Mouse (Mus musculus): ENCODE results near the gene Camsap2. TPM values are rescaled to one million over a fixed set of nuclear protein-coding genes. Genes with fewer than 3 reads are reported as not detected.

Camsap2 gene
- polyA plus RNA-seq, 1 experiment from 2014 or later, result 11.7 TPM

DNA sequence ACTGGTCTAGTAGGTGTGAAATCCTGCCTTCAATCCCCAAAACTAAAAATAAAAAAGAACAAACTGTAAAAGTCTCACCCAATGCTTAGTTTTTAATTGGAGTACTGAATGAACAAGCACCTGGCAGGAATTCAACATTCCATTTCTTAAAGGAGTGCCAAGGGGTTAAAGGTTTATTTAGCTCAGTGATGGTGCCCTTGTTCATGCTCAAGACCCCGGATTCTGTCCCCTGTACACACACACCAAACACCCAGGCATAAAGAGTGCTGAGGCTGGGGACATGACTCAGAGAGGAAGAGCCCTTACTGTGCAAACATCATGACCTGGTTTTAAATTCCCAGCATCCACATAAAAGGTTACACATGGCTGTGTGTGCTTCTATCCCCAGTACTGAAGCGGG, 15.5 kb upstream of the Camsap2 start:
- 84% methylated on average over 2 of the region's 2 CpGs for WGBS

DNA sequence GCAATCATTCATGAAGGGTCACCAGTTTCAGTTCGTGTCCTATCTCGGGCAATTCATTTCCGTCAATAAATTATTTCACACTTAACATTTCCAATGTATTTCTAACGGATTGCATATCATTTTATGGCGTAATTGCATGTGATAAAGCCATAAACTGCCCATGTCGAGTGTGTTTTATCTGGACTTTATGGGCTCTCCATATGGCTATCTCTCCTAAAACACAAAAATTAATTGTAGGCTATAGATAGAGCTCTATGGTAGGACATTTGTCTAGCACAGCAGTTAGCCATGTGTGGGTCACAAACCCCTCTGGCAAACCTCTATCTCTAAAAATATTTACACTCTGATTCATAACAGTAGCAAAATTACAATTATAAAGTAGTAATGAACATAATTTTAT, 15.0 kb upstream of the Camsap2 start:
- no peaks in the 10 kb centered on the region for H3K36me3 ChIP-seq
- H3K27ac ChIP-seq, result no peak overlapping the region
- peaks cover 17% of the 10 kb centered on the region; the same call in 1 of the 2 replicates for H3K4me1 ChIP-seq
- no peaks in the 10 kb centered on the region for H3K27me3 ChIP-seq (ENCODE audit: low read depth, poor library complexity, severe bottlenecking)
- no peak overlapping the region for H3K4me3 ChIP-seq
- no peak for DNase-seq (ENCODE audit: low spot score)
- H3K9me3 ChIP-seq (replicated peaks), result no peaks in the 10 kb centered on the region
- WGBS, result 83% methylated on average over 6 of the region's 6 CpGs

More for the DNA sequence above, 15.5 kb upstream of the Camsap2 start:
- DNase-seq (ENCODE audit: low spot score), result no peak
- Histone ChIP-seq H3K4me1 (peaks cover 17% of the 10 kb centered on the region; the same call in 1 of the 2 replicates), H3K9me3 (replicated peaks) (no peaks in the 10 kb centered on the region), H3K27me3 (ENCODE audit: low read depth, poor library complexity, severe bottlenecking) (no peaks in the 10 kb centered on the region), H3K36me3 (no peaks in the 10 kb centered on the region), H3K27ac (no peak overlapping the region), H3K4me3 (no peak overlapping the region)

DNA sequence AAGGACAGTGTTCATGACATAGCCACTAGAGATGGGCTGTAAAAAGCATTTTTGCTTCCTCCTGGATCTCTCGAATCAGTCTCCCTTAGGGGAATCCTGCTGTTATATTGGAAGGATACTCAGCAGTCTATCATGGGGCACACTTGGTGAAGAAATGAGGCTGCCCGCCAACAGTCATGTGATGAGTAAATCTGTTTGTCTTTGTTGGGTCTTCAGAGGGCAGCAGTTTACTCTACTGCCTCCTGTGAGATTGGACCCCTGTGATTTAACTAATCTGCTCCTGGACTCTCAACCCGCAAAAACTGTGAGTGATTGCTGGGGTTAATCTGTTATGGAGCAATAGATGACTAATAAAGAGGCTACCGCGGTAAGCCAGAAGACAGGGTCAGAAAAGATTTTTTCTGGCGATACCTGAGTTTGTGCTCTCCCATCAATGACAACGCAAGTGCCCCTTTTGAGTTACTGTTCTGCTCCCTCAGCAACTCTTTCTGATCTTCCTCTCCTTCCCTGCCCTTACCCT, 13.0 kb upstream of the Camsap2 start:
- Histone ChIP-seq H3K27me3 (ENCODE audit: low read depth, poor library complexity, severe bottlenecking) (no peaks in the 10 kb centered on the region), H3K27ac (no peak overlapping the region), H3K4me3 (no peak overlapping the region), H3K9me3 (replicated peaks) (no peaks in the 10 kb centered on the region), H3K36me3 (no peaks in the 10 kb centered on the region), H3K4me1 (peaks cover 13% of the 10 kb centered on the region)
- DNase-seq (ENCODE audit: low spot score), result no peak
- WGBS, result 84% methylated on average over 7 of the region's 7 CpGs

DNA sequence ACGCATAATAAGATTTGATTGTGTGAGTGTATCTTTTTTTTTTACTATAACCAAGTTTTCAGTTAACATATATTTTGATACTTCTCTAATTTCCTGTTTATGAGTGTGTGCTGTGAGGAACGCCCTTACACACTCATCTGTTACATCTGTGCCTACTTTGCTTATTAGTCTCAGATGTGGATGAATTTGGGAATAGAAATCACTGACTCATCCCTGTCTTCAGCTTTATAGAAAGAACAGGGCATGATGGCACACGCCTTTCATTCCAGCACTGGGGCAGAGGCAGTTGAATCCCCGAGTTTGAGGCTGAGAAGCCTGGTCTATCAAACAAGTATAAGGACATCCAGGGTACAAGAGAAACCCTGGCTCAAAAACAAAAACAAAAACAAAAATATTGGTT, 9.7 kb upstream of the Camsap2 start:
- Histone ChIP-seq H3K4me3 (no peak overlapping the region), H3K36me3 (no peaks in the 10 kb centered on the region), H3K27ac (no peak overlapping the region), H3K27me3 (ENCODE audit: low read depth, poor library complexity, severe bottlenecking) (no peaks in the 10 kb centered on the region), H3K9me3 (replicated peaks) (no peaks in the 10 kb centered on the region), H3K4me1 (peaks cover 11% of the 10 kb centered on the region)
- 82% methylated on average over 4 of the region's 4 CpGs for WGBS
- no peak for DNase-seq (ENCODE audit: low spot score)

DNA sequence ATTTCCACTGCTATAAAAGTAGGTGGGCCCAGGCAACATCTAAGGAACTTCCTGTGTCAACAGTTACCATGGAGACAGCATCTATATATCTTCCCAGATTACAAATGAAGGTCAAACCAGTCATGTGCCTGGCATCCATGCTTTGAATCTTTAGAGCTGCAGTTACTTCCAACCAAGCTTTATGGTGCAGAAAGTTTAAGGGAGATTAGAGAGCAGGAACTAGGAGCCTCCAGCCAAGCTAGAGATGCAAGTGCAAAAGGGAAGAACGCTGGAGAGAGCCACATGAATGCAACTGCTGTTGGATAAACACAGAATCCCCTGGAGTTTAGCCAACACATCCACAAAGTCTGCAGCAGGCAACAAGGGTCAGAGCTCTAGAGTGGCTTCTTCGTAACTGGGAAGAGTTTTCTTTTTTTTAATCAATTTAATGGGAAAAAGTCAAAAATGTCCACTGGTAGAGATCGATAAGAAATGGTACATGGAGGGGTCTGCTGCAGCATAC, 4.8 kb upstream of the Camsap2 start:
- H3K4me1 ChIP-seq, result peaks cover 28% of the 10 kb centered on the region
- no peak for DNase-seq (ENCODE audit: low spot score)
- H3K27me3 ChIP-seq (ENCODE audit: low read depth, poor library complexity, severe bottlenecking), result no peaks in the 10 kb centered on the region
- H3K27ac ChIP-seq, result no peak overlapping the region
- no peaks in the 10 kb centered on the region for H3K36me3 ChIP-seq
- no peak overlapping the region for H3K4me3 ChIP-seq
- 63% methylated on average over 3 of the region's 3 CpGs for WGBS
- no peaks in the 10 kb centered on the region for H3K9me3 ChIP-seq (replicated peaks)

DNA sequence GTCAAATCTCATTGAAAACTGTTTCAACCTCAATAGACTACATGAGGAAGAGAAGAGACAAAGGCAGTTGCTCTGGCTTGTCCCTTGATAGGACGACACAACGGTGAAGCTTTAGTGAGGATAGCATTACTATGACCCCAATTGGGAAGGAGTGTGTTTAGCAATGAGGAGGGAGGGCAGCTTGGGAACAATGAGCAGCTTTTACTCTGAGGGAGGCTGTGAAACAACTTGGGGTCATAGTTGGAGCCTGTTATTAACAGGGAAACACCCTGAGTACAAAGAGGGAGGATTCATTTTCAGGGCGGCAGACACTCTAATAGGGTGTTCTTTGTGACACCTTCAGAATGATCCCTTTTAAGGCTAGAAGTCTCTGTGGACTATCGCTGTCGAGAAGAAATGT, 2.2 kb upstream of the Camsap2 start:
- Histone ChIP-seq H3K36me3 (no peaks in the 10 kb centered on the region; the same call in 1 of the 2 replicates), H3K9me3 (replicated peaks) (no peaks in the 10 kb centered on the region), H3K27me3 (ENCODE audit: low read depth, poor library complexity, severe bottlenecking) (no peaks in the 10 kb centered on the region), H3K27ac (no peak overlapping the region), H3K4me3 (no peak overlapping the region), H3K4me1 (peaks cover 39% of the 10 kb centered on the region)
- DNase-seq (ENCODE audit: low spot score), result no peak
- WGBS, result 61% methylated on average over 5 of the region's 5 CpGs

DNA sequence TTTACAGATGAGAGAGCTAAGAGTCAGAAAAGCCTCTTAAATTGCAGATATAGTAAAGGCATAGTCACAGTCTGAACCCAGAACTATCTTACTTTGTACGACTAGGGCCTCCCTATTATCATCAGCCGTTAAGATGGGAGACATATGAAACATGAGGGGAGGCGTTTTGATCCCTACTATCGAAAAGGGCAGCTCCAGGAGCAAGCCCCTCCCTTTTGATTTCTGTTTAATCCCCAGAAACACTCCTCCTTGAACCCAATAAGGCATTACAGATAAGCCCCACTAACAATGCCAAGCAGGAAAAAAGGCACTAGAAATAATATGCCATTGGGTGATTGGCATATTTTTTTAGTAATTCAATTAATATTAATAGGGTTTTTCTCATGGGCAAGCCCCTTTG, 1.2 kb upstream of the Camsap2 start:
- no peaks in the 10 kb centered on the region for H3K27me3 ChIP-seq (ENCODE audit: low read depth, poor library complexity, severe bottlenecking)
- peaks cover 41% of the 10 kb centered on the region for H3K4me1 ChIP-seq
- no peaks in the 10 kb centered on the region; the same call in 1 of the 2 replicates for H3K36me3 ChIP-seq
- no peak overlapping the region for H3K27ac ChIP-seq
- no peak overlapping the region for H3K4me3 ChIP-seq
- no peak for DNase-seq (ENCODE audit: low spot score)
- 67% methylated on average over 4 of the region's 4 CpGs for WGBS
- no peaks in the 10 kb centered on the region for H3K9me3 ChIP-seq (replicated peaks)

DNA sequence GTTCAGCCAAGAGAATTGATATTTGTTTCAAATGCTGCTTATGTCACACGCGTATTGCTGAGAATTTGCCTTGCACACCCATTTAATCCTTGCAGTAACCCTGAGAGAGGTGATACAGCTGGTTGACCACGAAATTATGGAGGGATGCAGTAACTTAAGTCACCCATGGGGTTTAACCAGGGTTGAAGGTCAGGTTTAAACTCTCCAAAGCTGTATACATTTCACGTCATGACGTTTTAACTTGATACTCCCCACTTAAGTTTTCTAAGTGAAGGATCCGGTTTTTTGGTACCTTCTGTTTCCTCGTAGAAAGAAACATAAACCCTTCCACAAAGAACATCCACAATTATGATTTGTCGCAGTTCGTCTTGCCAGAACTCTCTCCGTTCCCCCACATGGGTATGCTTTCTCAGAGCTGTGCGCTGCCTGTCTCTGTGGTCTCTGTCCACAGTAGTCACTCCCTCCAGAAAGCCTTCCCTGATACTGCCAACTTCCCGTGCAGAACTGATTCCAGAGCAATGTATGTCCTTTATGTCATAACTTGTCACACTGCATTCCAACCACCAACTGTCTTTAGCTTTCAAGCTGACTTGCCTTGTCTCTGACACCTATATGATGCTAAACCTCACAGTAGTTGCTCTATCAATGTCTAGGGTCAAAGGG, 600 bp upstream of the Camsap2 start:
- Histone ChIP-seq H3K4me1 (peaks cover 38% of the 10 kb centered on the region), H3K27me3 (ENCODE audit: low read depth, poor library complexity, severe bottlenecking) (no peaks in the 10 kb centered on the region), H3K4me3 (peak overlapping the region; percentile 99), H3K36me3 (no peaks in the 10 kb centered on the region; the same call in 1 of the 2 replicates), H3K9me3 (replicated peaks) (no peaks in the 10 kb centered on the region), H3K27ac (peak overlapping the region; percentile 97)
- WGBS, result 8% methylated on average over 12 of the region's 12 CpGs
- DNase-seq (ENCODE audit: low spot score), result no peak

DNA sequence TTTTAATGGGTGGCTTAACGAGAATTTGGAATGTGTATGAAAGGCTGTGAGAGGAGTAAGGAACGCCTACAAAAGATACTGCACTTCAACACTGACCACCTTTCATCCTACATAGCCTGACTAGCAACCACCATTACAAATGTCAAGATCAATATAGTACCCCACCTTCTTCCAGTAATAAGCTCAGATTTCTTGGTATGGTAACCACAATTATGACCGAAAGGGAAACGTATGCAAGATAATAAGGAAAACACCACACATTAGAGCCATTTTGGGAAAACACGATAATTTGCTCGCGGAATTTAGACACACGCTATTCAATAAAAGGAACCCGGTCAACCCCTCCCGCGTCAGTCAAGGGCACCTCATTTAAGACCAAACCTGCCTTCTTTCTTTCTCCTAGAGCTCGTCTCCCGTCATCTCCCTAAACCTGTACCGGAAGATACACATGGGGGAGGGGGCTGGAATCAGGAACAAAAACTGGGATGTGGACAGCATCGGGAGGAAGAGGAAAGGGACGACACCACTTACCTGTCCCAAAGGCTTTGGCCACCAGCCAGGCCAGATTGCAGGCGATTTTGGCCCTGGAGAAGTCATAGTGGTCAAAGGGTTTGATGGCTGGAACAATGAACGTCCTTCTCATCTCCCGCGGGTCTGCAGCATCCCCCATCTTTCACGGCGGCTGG, 993 bp downstream of the Camsap2 start:
- H3K36me3 ChIP-seq, result peaks cover 13% of the 10 kb centered on the region
- H3K27ac ChIP-seq, result peak overlapping the region; percentile 97
- under 1% methylated on average over 22 of the region's 22 CpGs for WGBS
- peak overlapping the region; percentile 99 for H3K4me3 ChIP-seq
- H3K4me1 ChIP-seq, result peaks cover 29% of the 10 kb centered on the region
- no peaks in the 10 kb centered on the region for H3K9me3 ChIP-seq (replicated peaks)
- DNase-seq (ENCODE audit: low spot score), result no peak
- no peaks in the 10 kb centered on the region for H3K27me3 ChIP-seq (ENCODE audit: low read depth, poor library complexity, severe bottlenecking)

DNA sequence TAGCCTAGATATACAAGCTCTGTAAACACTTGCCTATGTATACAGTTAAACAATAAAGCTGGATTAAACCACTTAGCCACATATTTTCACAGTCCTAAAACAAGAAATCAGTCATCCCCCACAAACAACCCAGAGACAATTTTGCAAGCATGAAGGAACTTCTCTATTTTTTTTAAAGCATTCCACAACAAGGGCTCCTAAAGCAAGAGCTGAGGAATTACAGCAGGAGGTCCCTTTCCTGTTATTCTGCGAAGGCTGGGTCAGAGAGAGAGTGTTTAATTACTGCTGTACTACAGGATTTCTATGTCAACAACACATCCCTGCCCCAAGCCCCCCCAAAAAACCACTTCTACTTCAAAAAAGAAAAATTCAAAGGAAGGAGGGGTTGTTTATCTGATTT, 1.6 kb downstream of the Camsap2 start:
- no peak for DNase-seq (ENCODE audit: low spot score)
- H3K27me3 ChIP-seq (ENCODE audit: low read depth, poor library complexity, severe bottlenecking), result no peaks in the 10 kb centered on the region
- peaks cover 20% of the 10 kb centered on the region for H3K36me3 ChIP-seq
- H3K9me3 ChIP-seq (replicated peaks), result no peaks in the 10 kb centered on the region
- H3K4me1 ChIP-seq, result peaks cover 29% of the 10 kb centered on the region
- no peak overlapping the region for H3K27ac ChIP-seq
- H3K4me3 ChIP-seq, result peak overlapping the region; percentile 99
- 0% methylated on average over 1 of the region's 1 CpGs for WGBS

DNA sequence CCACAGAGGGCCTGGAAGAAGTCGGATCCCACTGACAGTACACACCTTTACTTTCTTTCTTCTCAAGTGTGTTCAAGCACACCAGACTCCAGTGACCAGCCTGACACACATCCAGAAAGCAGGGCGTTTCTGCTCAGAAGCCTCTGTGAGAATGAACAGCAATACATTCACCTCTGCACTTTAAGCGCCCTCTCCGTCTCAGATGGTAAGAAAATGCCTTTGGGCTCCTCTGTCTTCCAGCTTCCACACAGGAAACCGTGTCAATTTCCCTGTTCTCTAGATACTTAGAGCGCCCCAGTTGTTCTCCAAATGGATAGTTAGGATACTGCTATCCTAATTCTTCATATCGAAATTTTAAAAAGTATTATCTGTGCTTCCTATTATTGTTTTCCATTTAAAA, 2.2 kb downstream of the Camsap2 start:
- H3K4me3 ChIP-seq, result peak overlapping the region; percentile 99
- H3K27ac ChIP-seq, result peak overlapping the region; percentile 20; the same call in 1 of the 2 replicates
- DNase-seq (ENCODE audit: low spot score), result no peak
- 28% methylated on average over 7 of the region's 7 CpGs for WGBS
- no peaks in the 10 kb centered on the region for H3K9me3 ChIP-seq (replicated peaks)
- no peaks in the 10 kb centered on the region for H3K27me3 ChIP-seq (ENCODE audit: low read depth, poor library complexity, severe bottlenecking)
- H3K4me1 ChIP-seq, result peaks cover 29% of the 10 kb centered on the region
- peaks cover 20% of the 10 kb centered on the region for H3K36me3 ChIP-seq

DNA sequence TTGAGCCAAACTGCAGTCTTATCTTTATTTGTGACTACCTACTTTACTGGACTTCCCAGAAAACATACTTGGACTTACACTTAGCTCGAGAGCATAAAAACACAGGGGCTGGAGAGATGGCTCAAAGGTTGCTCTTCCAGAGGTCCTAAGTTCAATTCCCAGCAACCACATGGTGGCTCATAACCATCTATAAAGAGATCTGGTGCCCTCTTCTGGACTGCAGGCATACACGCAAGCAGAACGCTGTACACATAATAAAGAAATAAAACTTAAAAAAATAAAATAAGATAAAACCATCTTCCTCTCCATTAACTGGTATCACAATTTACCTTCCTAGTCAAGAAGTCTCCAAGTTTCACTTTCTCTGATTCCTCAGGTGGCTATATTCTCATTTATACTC, 5.4 kb downstream of the Camsap2 start:
- Histone ChIP-seq H3K27ac (no peak overlapping the region), H3K27me3 (ENCODE audit: low read depth, poor library complexity, severe bottlenecking) (no peaks in the 10 kb centered on the region), H3K9me3 (replicated peaks) (no peaks in the 10 kb centered on the region), H3K4me3 (no peak overlapping the region), H3K4me1 (peaks cover 16% of the 10 kb centered on the region), H3K36me3 (peaks cover 27% of the 10 kb centered on the region)
- DNase-seq (ENCODE audit: low spot score), result no peak
- 95% methylated on average over 3 of the region's 3 CpGs for WGBS

DNA sequence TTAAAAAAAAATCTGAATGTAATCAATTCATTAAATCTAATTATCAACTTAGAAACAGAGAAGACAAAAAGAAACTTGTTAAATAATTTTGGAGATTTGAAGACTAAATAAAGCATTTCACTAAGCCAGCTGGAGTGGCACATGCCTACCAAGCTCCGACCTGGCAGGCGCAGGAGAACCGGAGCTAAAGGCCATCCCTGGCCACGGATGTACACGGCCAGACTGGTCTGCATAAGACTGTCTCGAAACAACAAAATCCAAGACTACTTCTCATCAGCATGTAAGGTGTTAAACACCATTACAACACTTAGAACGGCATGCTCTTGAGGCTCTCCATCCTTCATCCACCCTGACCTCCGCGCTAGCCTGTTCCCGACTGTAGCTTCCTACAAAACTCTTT, 11.2 kb downstream of the Camsap2 start:
- Histone ChIP-seq H3K9me3 (replicated peaks) (no peaks in the 10 kb centered on the region), H3K4me3 (no peak overlapping the region), H3K4me1 (no peaks in the 10 kb centered on the region), H3K36me3 (peaks cover 41% of the 10 kb centered on the region), H3K27ac (no peak overlapping the region), H3K27me3 (ENCODE audit: low read depth, poor library complexity, severe bottlenecking) (no peaks in the 10 kb centered on the region)
- DNase-seq (ENCODE audit: low spot score), result no peak
- 90% methylated on average over 10 of the region's 10 CpGs for WGBS

All from limb, embryonic 10.5 days (tissue).